Mouse (Mus musculus) brain, embryonic 14.5 days (tissue): Measurements from ENCODE around the gene Ivd. TPM values are rescaled to one million over a fixed set of nuclear protein-coding genes. Genes with fewer than 3 reads are reported as not detected.

ENCODE experiments used
- DNase-seq: peaks from one replicate; pipeline ENCODE4 v3.0.0-alpha.2; 2011; ENCODE audit warnings: low read depth
- CTCF ChIP-seq: fragments of 200-500 bp; IDR thresholded peaks from 2 replicates; pipeline ENCODE4 v1.5.1; 2012; ENCODE audit warnings: inconsistent platforms, mild to moderate bottlenecking, moderate library complexity, borderline replicate concordance; ENCODE audit not compliant: insufficient read depth, insufficient read length; ENCODE audit errors: extremely low read depth
- POLR2A ChIP-seq: fragments of 200-500 bp; IDR thresholded peaks from 2 replicates; pipeline ENCODE4 v1.6.1; 2012; ENCODE audit warnings: mild to moderate bottlenecking, inconsistent platforms, borderline replicate concordance; ENCODE audit not compliant: poor library complexity, insufficient read depth, insufficient read length, severe bottlenecking; ENCODE audit errors: extremely low read depth
- polyA plus RNA-seq: library from polyadenylated mRNA; depleted of rRNA; stranded (reverse); fragments of >200 nt; gene quantifications from 2 replicates; pipeline ENCODE4 v1.2.3, GENCODE M21; 2012; rRNA removed

The Ivd gene
- 57.5 and 60.2 TPM in 2 replicates for polyA plus RNA-seq

DNA sequence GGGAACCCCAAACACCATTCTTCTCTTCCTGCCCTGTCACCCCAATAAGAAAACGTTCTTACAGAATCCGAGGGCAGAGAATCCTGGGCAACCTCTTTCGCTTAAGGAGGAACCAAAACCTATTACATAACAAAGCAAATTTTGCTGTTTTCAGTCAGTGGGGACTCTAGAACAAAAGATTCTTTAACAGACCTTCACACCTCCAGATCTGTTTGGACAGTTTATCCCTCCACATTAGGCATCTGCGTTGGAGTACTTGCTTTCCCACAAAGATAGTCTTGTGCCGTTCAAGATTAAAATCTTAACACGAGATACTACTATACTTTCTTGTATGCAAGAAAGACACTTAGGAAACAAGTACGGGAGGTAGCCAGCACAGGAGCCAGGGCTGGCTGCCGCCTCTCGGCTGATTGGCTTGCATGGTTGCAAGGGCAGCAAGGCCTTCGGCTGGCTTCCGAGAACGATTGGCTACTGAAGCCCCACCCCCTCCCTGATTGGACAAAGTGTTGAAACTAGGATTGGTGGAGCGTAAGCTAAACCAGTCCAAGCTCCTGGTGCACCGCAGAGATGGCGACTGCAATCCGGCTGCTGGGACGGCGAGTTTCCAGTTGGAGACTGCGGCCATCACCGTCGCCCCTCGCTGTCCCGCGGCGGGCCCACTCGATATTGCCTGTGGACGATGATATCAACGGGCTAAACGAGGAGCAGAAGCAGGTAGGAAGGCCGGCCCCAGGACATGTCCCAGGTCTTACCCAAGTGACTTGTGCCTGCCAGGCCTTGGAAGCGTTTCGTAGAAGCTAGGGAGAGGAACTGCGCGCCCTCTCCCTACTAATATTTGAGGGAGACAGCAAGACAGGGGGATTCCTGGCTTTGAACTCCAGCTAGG, at the start of gene Ivd:
Gene Ivd (plus strand): TSS at position 501 of the 886 bp plus-strand sequence.
- peak; percentile 99 for DNase-seq
- TF ChIP-seq CTCF (no peak), POLR2A (peak; percentile 63; the same call in 1 of the 2 replicates)

DNA sequence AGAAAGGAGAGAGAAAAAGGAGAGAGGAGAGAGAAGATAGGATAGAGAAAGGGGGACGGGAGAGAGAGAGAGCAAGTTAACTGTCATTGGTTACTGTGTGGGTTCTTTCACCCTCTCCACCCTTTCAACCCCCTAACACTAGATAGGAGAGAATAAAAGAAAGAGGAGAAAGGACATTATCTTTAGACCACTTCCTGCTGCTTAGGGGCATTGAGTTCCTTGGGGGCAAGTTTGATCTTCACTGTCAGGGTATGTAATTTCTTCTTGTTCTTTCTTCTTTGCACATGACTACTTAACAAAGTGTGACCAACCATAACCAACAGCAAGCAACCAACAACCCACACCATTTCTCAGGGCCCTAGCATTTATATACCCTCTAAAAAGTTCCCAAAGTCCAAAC, 49.0 kb upstream of the Ivd start:
- no peak for TF ChIP-seq POLR2A
- TF ChIP-seq CTCF, result no peak
- no peak for DNase-seq

DNA sequence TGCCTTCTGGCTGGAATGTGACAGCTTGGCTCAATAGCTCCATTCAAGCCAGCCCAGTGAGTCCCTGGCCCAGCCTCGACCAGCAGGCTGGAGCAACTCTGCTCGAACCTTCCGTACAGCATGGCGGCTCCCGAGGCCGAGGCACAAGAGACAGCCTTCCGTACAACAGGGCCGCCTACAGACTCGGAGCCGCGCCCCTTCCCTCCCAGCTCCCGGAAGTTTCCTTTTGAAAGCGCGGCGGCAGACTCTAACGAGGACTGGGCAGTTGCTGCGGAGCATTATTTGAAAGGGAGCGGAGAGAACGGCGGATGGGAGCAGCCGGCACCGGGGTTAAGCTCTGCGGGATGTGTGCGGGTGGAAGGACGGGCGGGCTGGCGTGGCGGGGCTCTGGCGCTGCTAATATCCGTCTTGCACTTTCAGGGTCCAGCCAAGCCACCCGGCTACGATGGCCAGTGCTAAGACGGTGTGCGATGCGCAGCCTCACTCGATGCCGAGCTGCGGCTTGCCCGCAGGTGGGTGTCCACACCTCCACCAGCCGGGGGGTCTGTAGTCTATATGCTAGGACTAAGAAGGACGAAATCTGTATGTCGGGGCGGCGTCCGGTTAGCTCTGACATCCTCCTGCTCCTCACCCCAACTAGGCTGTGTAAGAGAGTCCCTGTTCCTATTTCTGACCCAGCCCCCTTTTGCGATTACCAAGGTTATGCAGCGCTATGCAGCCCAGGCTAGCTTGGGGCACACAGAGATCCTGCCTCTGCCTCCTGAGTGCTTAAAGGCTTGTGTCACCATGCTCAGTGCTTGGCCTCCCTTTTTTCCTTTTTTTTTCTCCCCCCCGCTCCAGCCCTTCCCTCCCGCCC, 47.5 kb upstream of the Ivd start, which contains the start of gene Knstrn:
Gene Knstrn (plus strand): TSS at position 23 of the 856 bp plus-strand sequence.
- DNase-seq, result peak; percentile 98
- TF ChIP-seq CTCF (no peak), POLR2A (no peak)

DNA sequence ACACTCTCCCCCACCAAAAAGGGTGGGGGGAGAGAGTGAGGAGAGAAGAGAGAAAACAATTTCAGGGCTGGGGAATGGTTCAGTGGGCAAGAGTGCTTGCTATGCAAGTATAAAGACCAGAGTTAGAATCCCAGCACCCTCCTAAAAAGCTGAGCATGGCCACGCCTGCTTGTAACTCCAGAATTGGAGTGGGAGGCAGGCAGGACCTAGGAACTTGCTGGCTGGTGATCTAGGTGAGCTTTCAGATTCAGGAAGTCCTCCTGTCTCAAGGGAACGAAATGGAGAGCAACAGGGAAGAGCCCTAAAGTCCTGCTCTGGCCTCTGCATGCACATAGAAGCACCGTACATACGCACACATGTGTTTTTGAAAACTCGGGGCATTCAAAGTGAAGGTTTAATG, 39.0 kb upstream of the Ivd start:
- TF ChIP-seq CTCF (no peak), POLR2A (no peak)
- no peak for DNase-seq

DNA sequence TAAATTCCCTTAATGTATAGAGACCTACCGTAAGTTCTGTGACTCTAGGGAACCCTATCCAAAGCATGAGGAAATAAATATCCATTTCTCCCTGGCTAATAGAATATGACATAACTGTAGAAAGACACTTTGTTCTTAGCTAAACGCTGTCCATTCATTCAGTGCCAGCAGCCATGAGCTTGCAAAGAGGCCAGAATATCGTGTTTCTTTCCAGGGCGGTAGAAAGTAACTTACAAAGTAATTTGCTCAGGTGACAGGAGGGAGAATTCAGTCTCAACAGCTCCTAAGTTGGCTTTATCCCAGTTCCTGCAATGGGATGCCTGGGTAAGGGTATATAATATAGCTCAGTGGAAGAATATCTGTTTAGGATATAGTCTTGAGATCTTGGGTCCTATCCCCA, 37.4 kb upstream of the Ivd start:
- TF ChIP-seq CTCF (no peak), POLR2A (no peak)
- no peak for DNase-seq

DNA sequence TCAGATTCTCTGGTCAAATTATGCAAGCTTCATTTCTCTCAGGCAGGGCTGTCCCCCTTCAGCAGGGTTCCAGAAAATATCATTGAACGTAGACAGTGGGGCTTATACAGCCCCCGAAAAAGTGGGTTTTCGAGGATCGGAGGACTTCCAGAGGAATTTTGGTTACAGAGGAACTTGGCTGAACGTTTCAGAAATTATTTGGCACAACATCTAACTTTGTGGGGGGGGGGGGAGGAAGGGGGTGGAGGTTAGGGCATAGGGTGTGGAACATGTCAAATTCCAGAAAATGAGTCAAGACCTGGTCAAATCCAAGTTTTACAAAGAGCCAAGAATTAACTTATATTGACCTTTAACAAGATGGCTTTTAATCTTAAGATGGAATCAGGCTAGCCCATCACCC, 32.7 kb upstream of the Ivd start:
- no peak for DNase-seq

DNA sequence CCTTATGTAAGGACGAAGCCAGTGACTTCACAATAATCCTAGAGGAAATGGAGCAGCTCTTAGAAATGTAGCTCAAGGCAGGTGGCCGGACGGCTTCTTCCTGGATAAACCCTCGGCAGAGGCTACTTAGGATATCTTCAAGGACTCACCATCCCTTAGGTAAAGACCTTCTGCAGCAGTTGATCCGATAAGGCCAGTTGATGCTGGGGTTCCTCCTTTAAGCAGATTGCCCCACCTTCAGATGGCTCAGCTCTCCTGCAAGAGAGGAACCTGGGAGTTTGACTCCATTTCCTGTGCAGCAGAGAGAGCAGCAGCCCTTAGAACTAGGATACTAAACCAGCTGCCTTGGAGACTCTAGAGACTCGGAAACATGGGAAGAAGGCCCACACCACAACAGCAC, 27.7 kb upstream of the Ivd start:
- no peak for DNase-seq
- TF ChIP-seq CTCF (no peak), POLR2A (no peak)

More for the DNA sequence above, 32.7 kb upstream of the Ivd start:
- TF ChIP-seq CTCF, result no peak
- no peak for TF ChIP-seq POLR2A

DNA sequence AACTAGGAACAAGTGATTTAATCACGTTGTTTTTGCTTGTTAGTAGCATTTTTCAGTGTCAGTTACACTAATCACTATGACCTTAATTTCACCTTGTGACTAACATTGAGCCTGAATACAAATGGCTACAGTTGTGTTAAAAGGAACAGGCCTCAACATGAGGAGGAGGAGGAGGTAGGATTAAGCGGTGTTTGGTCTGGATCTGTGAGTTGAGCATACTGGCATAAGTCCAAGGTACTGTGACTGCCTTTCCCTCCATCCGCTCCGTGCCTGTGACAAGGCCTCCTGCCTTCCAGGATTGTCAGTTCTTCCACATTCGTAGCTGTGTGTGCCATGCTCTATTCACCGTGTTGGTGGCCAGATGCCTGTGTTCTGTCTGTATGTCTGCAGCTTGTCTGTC, 26.6 kb upstream of the Ivd start:
- DNase-seq, result peak; percentile 26
- TF ChIP-seq POLR2A, result no peak
- no peak for TF ChIP-seq CTCF

DNA sequence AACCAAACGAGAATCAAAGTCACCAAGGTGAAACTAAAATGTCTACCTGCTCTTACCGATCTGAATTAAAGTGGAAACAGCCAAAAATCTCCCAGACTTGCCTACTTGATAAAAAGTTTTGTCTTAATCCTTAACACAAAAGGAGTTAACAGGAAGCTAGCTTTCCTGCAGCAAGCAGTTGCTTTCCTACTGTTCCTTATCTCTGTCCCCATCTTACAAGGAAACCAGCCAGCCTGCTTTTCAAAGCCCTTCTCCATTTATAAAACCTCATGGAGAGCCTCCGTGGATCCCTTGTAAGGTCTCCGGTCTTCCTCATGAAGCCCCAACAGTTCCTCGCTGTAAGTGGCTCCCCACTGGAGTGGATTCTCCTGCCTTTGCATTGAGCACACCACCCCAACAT, 23.4 kb upstream of the Ivd start:
- DNase-seq, result no peak
- no peak for TF ChIP-seq POLR2A

DNA sequence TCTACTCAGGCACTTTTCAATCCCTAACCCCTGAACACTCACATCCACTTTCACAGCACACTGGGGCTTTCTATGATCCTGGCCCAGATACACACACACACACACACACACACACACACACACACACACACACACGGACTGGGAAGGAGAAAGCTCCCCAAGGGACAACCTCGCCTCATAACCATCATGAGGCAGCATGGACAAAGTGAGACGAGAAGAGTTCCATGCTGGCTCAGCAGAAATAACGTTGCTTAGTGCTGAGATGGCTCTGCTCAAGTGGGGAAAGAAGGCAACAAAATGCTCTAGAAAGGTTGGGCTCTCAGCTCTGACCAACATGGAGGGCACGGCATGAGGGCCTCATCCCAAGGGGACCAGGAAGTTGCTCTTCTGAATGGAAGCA, 20.6 kb upstream of the Ivd start:
- DNase-seq, result no peak
- TF ChIP-seq CTCF, result no peak
- no peak for TF ChIP-seq POLR2A

DNA sequence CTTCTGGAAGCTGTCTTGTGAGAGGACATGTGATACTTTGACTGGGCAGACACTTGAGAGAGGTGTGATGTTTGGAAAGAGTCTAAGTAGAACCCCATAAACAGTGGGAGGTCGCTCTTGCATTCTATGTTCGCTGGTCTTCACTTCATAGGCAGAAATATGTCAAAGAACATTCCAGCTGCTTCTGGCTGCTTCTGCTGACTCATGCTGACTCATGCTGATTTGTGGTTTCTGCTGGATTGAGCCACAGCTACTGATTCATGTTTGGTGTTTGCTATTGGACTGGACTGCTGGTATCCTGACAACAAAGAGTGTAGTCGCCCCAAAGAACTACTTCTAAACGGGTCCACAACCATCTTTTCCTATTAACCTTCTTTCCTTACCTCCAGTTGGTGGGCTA, 20.0 kb upstream of the Ivd start:
- no peak for DNase-seq
- no peak for TF ChIP-seq POLR2A
- TF ChIP-seq CTCF, result no peak
